Mouse (Mus musculus) 416B (cell line): Measurements from ENCODE around the gene Gm16503.
"Not testable (repeated sequence)": the region's sequence is repeated elsewhere in the genome, so short reads cannot be mapped to it uniquely, and the experiment has no call there.

Experiments
- DNase-seq: peaks from one replicate; pipeline ENCODE4 v3.0.0; 2011; ENCODE audit warnings: low read depth

Gm16503 gene

GRCm38 (mm10) chr4:147539918-147540317, at the start of gene Gm16503:
Gene Gm16503 (plus strand): TSS chr4:147540218.
- not testable (repeated sequence) for DNase-seq

- DNase-seq, result not testable (repeated sequence)
Measured at GRCm38 (mm10) chr4:147492117-147492516, 47.9 kb upstream of the Gm16503 start, which contains the start of gene Zfp982. Gene Zfp982 (plus strand): TSS chr4:147492417.

GRCm38 (mm10) chr4:147498772-147499613, 41.0 kb upstream of the Gm16503 start:
- DNase-seq, result not testable (repeated sequence)

GRCm38 (mm10) chr4:147509174-147509573, 30.8 kb upstream of the Gm16503 start:
- no peak for DNase-seq

- DNase-seq, result no peak
Measured at GRCm38 (mm10) chr4:147518981-147519380, 21.0 kb upstream of the Gm16503 start.

- no peak for DNase-seq
Measured at GRCm38 (mm10) chr4:147520100-147520499, 19.9 kb upstream of the Gm16503 start.

- no peak for DNase-seq
Measured at GRCm38 (mm10) chr4:147525125-147525524, 14.9 kb upstream of the Gm16503 start.

GRCm38 (mm10) chr4:147530366-147530765, 9.7 kb upstream of the Gm16503 start:
- DNase-seq, result no peak

GRCm38 (mm10) chr4:147535916-147536315, 4.1 kb upstream of the Gm16503 start:
- DNase-seq, result not testable (repeated sequence)

- no peak for DNase-seq
Measured at GRCm38 (mm10) chr4:147537702-147538101, 2.3 kb upstream of the Gm16503 start.

- DNase-seq, result no peak
Measured at GRCm38 (mm10) chr4:147541105-147541504, 1.1 kb downstream of the Gm16503 start.

- not testable (repeated sequence) for DNase-seq
Measured at GRCm38 (mm10) chr4:147553071-147553470, 13.1 kb downstream of the Gm16503 start, which contains the start of gene Zfp985. Gene Zfp985 (plus strand): TSS chr4:147553277.

GRCm38 (mm10) chr4:147554361-147554760, 14.3 kb downstream of the Gm16503 start:
- not testable (repeated sequence) for DNase-seq

GRCm38 (mm10) chr4:147556921-147557320, 16.9 kb downstream of the Gm16503 start:
- DNase-seq, result not testable (repeated sequence)

GRCm38 (mm10) chr4:147558011-147558410, 18.0 kb downstream of the Gm16503 start:
- not testable (repeated sequence) for DNase-seq

- DNase-seq, result peak; percentile 58
Measured at GRCm38 (mm10) chr4:147559096-147559495, 19.1 kb downstream of the Gm16503 start.

- DNase-seq, result no peak
Measured at GRCm38 (mm10) chr4:147565426-147566220, 25.6 kb downstream of the Gm16503 start.

GRCm38 (mm10) chr4:147571156-147571555, 31.1 kb downstream of the Gm16503 start:
- DNase-seq, result not testable (repeated sequence)

GRCm38 (mm10) chr4:147579371-147579770, 39.4 kb downstream of the Gm16503 start:
- DNase-seq, result peak; percentile 46

- no peak for DNase-seq
Measured at GRCm38 (mm10) chr4:147586511-147587473, 46.8 kb downstream of the Gm16503 start.
